Mouse (Mus musculus): ENCODE results near the gene Dhx15. TPM values are rescaled to one million over a fixed set of nuclear protein-coding genes. Genes with fewer than 3 reads are reported as not detected.
A peak's percentile ranks its signal among the peaks of the same experiment; 100 is the strongest.

Gene Dhx15
- total RNA-seq, 2 experiments from 2014 or later = 65.2 to 65.7 TPM

DNA sequence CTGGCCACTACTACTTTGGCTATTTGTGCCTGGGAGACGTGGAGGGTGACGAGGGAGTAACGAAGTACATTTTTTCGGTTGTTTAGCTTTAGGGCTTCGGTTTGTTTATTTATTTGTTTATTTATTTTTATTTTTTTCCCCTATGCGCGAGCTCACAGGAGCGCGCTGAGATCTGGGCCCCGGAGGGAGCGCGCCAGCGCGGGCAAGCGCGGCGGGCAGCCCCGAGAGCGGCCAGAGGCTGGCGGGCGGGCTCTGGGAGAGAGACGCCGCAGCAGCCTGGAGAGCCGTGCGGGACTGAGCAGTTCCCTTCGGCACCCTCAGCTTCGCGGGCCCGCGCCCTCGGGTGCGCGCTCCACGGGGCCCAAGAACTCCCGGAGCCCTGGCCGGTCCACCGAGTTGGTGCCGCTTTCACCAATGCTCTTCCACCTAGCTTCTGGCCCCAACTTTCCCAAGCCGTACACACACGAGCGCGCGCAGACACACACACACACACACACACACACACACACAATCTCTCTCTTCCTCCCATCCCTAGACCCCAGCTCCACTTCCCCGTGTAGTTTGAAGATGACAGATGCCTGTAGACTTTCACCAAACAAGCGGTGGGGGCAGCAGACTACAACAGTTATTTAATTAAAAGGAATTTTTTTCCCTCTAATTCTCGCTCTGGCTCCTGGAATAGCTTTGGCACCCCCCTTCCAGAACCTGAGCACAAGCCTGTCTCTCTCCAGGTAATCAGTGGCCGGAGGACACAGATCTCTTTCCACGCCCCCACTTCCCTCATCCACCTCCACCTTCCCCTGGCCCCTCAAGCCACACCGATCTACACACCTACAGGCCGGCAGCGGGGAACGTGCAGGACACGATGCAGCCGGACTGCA is 76.2 kb downstream of the Dhx15 start:
- intact Hi-C loops (cut with DNase I) = loop anchor here (10.0 kb wide), 3 partner anchors 411 to 711 kb away; no protein-coding TSS in a partner anchor
- peak; percentile 29 to 32 for DNase-seq

- DNase-seq = peak; percentile 24 to 26
- intact Hi-C loops (cut with DNase I) = loop anchor here (10.0 kb wide), 3 partner anchors 412 to 712 kb away; no protein-coding TSS in a partner anchor
Observed at GRCm38 (mm10) chr5:52112953-52113841, 77.1 kb downstream of the Dhx15 start.

DNA sequence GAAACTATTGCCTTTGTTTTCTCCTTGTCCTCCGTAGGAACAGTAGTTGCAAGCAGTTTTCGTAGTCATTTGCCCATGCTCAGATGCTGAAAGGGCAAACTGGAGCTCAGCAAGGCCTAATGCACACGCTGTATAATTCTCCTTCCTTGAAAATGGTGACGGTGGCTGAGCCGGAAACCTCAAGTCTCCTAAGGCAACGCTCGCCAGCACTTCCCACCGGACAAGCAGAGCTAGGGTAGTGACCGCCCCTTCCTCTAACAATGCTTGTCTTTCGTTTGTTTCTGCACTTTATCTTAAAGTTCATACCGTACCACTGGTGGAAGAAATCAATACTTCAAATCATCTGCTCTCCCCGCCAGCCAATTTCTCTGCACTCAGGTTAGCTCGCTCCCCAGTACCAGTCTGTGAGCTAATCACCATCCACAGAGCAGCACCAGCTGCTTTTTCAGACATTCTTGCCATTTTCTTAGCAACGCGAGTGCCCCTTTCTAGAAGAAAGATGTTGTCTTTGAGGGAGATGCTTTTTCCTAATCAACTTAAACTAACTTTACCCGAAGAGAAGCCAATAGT is 78.0 kb downstream of the Dhx15 start:
- DNase-seq = no peak
- intact Hi-C loops (cut with DNase I) = loop anchor here (10.0 kb wide), 3 partner anchors 413 to 713 kb away; no protein-coding TSS in a partner anchor

GRCm38 (mm10) chr5:52110808-52111663 is 79.3 kb downstream of the Dhx15 start:
- DNase-seq = no peak
- intact Hi-C loops (cut with DNase I) = loop anchor here (10.0 kb wide), 3 partner anchors 414 to 714 kb away; no protein-coding TSS in a partner anchor

Small RNA genes lying within 50 kb of the gene (microRNA-seq; reads per million reads assigned to microRNA genes)
- 0 reads per million in 2 experiments for gene Mir6417

Other genes starting within 250 kb of the Dhx15 start
- 10 to 100 TPM in 1 of 2 experiments, 1 to 10 TPM in 1; 9.6 to 13.6 TPM for gene Sod3, start 173.3 kb upstream of the Dhx15 start, total RNA-seq (2021)

Data from heart, postnatal 14 days (tissue).